Mouse (Mus musculus) heart, postnatal 0 days (tissue): ENCODE measurements around the gene Lonp1.
"Not testable (repeated sequence)": the region's sequence is repeated elsewhere in the genome, so short reads cannot be mapped to it uniquely, and the experiment has no call there.

Experiments used
- CTCF ChIP-seq: IDR thresholded peaks from 2 replicates; pipeline ENCODE4 v1.5.1; 2016; ENCODE audit warnings: antibody characterized with exemption, control low read depth, low read depth
- EP300 ChIP-seq: IDR thresholded peaks from 2 replicates; pipeline ENCODE4 v1.6.1; 2016; ENCODE audit warnings: antibody characterized with exemption, low read depth

GRCm38 (mm10) chr17:56629800-56630781 is 3.4 kb upstream of the Lonp1 start:
- not testable (repeated sequence) for TF ChIP-seq CTCF, EP300
